Mouse (Mus musculus) liver, adult 2 months (tissue): Measurements from ENCODE around the gene Kctd20. TPM values are rescaled to one million over a fixed set of nuclear protein-coding genes. Genes with fewer than 3 reads are reported as not detected.

Source experiments
- DNase-seq: peaks from one replicate; pipeline ENCODE4 v3.0.0-alpha.2; 2011; ENCODE audit warnings: low read depth, low spot score; ENCODE audit errors: extremely low read depth
- H3K27ac ChIP-seq: fragments of 200-500 bp; replicated peaks from 2 replicates; pipeline ENCODE4 v1.5.1; 2012; ENCODE audit warnings: low read depth, mild to moderate bottlenecking, control low read depth, inconsistent platforms, low read length; ENCODE audit not compliant: insufficient read depth
- H3K27me3 ChIP-seq: fragments of 200-500 bp; 2 replicates; pipeline ENCODE4 v1.6.1; 2012; ENCODE audit warnings: mild to moderate bottlenecking, moderate library complexity, low read length, inconsistent platforms; ENCODE audit not compliant: control insufficient read depth, insufficient read depth
- H3K36me3 ChIP-seq: fragments of 200-500 bp; 2 replicates; pipeline ENCODE4 v1.6.1; 2012; ENCODE audit warnings: low read length, inconsistent platforms; ENCODE audit not compliant: control insufficient read depth, insufficient read depth
- H3K4me1 ChIP-seq: fragments of 200-500 bp; 2 replicates; pipeline ENCODE4 v1.6.1; 2011; ENCODE audit warnings: low read length; ENCODE audit not compliant: control insufficient read depth, insufficient read depth
- H3K4me3 ChIP-seq: fragments of 200-500 bp; 2 replicates; pipeline ENCODE4 v1.5.1; 2011; ENCODE audit warnings: low read depth, mild to moderate bottlenecking, control low read depth, low read length, moderate library complexity; ENCODE audit not compliant: insufficient read depth
- H3K79me2 ChIP-seq: fragments of 200-500 bp; 2 replicates; pipeline ENCODE4 v1.6.1; 2012; ENCODE audit warnings: inconsistent platforms, mild to moderate bottlenecking, low read length, moderate library complexity; ENCODE audit not compliant: control insufficient read depth, insufficient read depth
- H3K9ac ChIP-seq: fragments of 200-500 bp; 2 replicates; pipeline ENCODE4 v1.6.1; 2012; ENCODE audit warnings: low read depth, mild to moderate bottlenecking, control low read depth, inconsistent platforms, low read length
- CTCF ChIP-seq: fragments of 200-500 bp; IDR thresholded peaks from 2 replicates; pipeline ENCODE4 v1.5.1; 2011; ENCODE audit warnings: low read depth, low read length, control low read depth
- POLR2A ChIP-seq: fragments of 200-500 bp; IDR thresholded peaks from 2 replicates; pipeline ENCODE4 v1.6.1; 2011; ENCODE audit warnings: low read length, control low read depth; ENCODE audit not compliant: insufficient read depth; ENCODE audit errors: extremely low read depth
- WGBS: fragments of 180-500 bp; shearing (Covaris S2); methylation state at CpG from one replicate; pipeline ENCODE4 v1.1.7; 2018; 5-methylcytosine and 5-hydroxymethylcytosine counted together
- polyA plus RNA-seq: library from polyadenylated mRNA; depleted of rRNA; stranded (reverse); fragments of >200 nt; gene quantifications from 2 replicates; pipeline ENCODE4 v1.2.3, GENCODE M21; 2012
- total RNA-seq: library from RNA; depleted of rRNA; stranded (reverse); fragments of >200 nt; gene quantifications from 2 replicates; pipeline ENCODE4 v1.2.3, GENCODE M21; 2014

Gene Kctd20
- total and polyA plus RNA-seq, 2 experiments = 17.9 to 24.0 TPM

DNA sequence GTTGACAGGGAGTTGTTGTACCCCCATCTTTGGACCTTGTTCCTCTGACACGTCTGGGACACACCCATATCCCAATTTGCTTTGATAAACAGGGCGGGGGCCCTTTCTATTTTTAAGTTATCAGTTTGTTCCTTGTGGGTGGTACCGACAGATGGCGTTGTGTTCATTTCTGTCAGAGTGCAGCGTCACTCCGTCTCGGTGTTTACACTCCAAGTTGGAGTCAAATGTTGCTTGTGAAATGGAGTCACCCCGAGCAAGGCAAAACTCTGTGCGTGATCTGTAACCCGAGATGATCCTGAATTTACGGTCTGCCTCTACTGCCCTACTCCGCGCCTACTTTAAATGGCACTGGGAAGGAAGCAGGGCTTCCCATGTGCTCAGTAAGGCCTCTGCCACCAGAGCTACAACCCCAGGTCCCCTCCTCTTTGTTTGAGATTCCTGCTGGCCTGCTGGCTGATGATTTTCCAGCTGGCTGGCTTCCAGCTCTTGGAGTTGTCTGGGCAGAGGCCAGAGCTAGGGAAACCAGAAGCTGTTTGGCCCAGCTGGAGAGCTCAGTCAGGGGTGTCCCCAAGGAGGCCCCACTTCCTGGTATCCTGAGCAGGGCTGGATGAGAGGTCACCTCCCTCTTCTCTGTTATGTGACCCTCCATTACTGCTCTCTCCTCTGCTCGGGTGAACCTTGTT lies 21.2 kb upstream of the Kctd20 start:
- H3K4me1 ChIP-seq = peaks cover 4% of the 10 kb centered on the region; the same call in 1 of the 2 replicates
- peak overlapping the region; percentile 96 for H3K27ac ChIP-seq
- DNase-seq = peak; percentile 90
- no peaks in the 10 kb centered on the region for H3K27me3 ChIP-seq
- WGBS = 6% methylated on average over 14 of the region's 14 CpGs
- H3K79me2 ChIP-seq = no peaks in the 10 kb centered on the region
- TF ChIP-seq CTCF = peak; percentile 49
- no peak for TF ChIP-seq POLR2A
- H3K4me3 ChIP-seq = no peak overlapping the region; the same call in 1 of the 2 replicates
- H3K9ac ChIP-seq = peak overlapping the region; percentile 65
- no peaks in the 10 kb centered on the region for H3K36me3 ChIP-seq

DNA sequence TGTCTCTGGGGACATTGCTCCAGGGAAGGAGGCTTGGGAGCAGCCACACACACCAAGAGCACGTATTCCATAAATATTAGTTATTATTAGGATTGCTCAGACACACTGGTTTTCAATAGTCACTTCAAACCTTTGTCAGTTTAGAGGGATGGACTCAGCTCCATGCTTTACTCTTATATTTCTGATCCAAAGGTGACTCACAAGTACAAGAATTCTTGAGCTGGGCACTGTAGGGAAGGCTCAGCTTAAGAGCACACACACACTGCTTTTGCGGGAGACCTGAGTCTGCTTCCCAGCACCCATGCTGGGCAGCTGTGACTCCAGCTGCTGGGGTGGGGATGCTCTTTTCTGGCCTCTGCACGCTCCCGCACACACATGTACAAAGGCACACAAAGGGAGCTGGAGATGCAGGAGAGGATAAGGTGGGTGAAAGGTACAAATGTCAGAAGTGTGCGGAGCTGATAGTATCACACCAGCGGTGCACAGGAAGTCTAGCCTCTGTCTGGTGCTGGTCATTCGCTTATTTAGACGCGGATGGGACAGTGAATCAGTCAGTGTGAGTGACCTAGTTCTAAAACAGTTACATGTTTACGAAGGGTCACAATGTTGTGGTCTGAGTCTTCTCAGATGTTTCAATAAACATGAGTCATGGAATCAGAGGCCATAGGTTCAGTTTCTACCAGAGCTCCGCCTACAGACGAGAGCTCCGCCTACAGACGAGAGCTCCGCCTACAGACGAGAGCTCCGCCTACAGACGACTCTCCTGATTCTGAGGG lies 20.1 kb upstream of the Kctd20 start:
- WGBS = 87% methylated on average over 18 of the region's 18 CpGs
- TF ChIP-seq CTCF (no peak), POLR2A (no peak)
- Histone ChIP-seq H3K79me2 (no peaks in the 10 kb centered on the region), H3K4me1 (peaks cover 4% of the 10 kb centered on the region; the same call in 1 of the 2 replicates), H3K9ac (no peak overlapping the region), H3K27me3 (no peaks in the 10 kb centered on the region), H3K27ac (no peak overlapping the region), H3K36me3 (no peaks in the 10 kb centered on the region), H3K4me3 (no peak overlapping the region)
- DNase-seq = no peak

- Histone ChIP-seq H3K4me1 (peaks cover 4% of the 10 kb centered on the region; the same call in 1 of the 2 replicates), H3K27ac (no peak overlapping the region), H3K36me3 (no peaks in the 10 kb centered on the region), H3K9ac (no peak overlapping the region), H3K79me2 (no peaks in the 10 kb centered on the region), H3K4me3 (no peak overlapping the region), H3K27me3 (no peaks in the 10 kb centered on the region)
- TF ChIP-seq CTCF = no peak
- TF ChIP-seq POLR2A = no peak
- WGBS = 92% methylated on average over 4 of the region's 4 CpGs
- no peak for DNase-seq
Observed at GRCm38 (mm10) chr17:28932274-28932673, 19.5 kb upstream of the Kctd20 start.

DNA sequence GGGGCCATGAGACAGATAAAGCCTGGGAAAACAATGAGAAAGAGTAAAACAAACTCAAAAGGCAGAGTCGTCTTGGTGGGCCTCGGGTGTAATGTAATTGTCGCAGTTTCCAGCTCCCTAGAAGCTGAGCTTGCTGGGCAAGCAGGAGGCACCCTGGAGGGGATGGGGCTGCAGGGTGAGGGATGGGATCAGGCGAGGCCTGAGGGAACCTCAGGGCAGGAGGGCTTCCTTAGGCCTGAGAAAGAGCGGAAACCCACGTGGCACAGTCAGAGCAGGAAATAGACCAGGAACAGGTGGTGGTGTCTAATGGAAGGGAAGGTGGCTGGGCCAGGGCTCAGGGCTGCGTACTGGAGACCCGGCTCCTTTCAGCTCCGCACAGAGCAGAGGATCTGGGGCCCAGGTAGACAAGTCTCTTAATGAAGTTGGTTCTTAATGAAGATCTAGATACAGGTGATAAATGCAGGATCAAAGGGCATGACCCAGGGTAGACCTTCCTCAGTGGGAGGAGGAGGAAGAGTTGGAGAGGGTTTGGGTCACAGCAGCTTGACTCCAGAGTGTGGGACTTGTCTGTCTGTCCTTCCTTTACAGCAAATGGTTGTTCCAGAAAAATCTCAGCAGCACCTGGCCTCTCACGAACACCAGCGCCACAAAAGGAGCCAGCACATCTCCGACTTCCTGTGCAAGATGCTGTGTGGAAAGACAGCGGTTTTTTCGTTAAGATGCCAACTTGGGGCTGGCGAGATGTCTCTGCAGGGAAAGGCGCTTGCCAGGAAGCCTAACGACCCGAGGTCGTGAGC lies 17.4 kb upstream of the Kctd20 start:
- Histone ChIP-seq H3K9ac (no peak overlapping the region), H3K79me2 (no peaks in the 10 kb centered on the region), H3K36me3 (no peaks in the 10 kb centered on the region), H3K4me3 (no peak overlapping the region), H3K4me1 (peaks cover 4% of the 10 kb centered on the region; the same call in 1 of the 2 replicates), H3K27ac (no peak overlapping the region), H3K27me3 (no peaks in the 10 kb centered on the region)
- DNase-seq = no peak
- TF ChIP-seq CTCF (no peak), POLR2A (no peak)
- 78% methylated on average over 19 of the region's 19 CpGs for WGBS

- H3K4me3 ChIP-seq = no peak overlapping the region
- no peak overlapping the region for H3K27ac ChIP-seq
- H3K9ac ChIP-seq = no peak overlapping the region
- TF ChIP-seq POLR2A (no peak), CTCF (no peak)
- no peaks in the 10 kb centered on the region; the same call in 1 of the 2 replicates for H3K4me1 ChIP-seq
- WGBS = 88% methylated on average over 7 of the region's 7 CpGs
- H3K36me3 ChIP-seq = no peaks in the 10 kb centered on the region
- DNase-seq = no peak
- H3K79me2 ChIP-seq = no peaks in the 10 kb centered on the region
- no peaks in the 10 kb centered on the region for H3K27me3 ChIP-seq
Observed at GRCm38 (mm10) chr17:28936133-28936532, 15.6 kb upstream of the Kctd20 start.
